Mouse (Mus musculus) heart, embryonic 11.5 days (tissue): ENCODE results near the gene Disc1. TPM values are rescaled to one million over a fixed set of nuclear protein-coding genes. Genes with fewer than 3 reads are reported as not detected.
A peak's percentile ranks its signal among the peaks of the same experiment; 100 is the strongest.

Experiments
- ATAC-seq: fragments of 200-750 bp; cut with Nextera tagmentation; replicated peaks from 2 replicates; pipeline ENCODE4 v1.8.0; 2017; ENCODE audit warnings: moderate library complexity; ENCODE audit not compliant: insufficient number of reproducible peaks, low FRiP score, low TSS enrichment
- H3K27ac ChIP-seq: fragments of 300-500 bp; sonication (generic); 2 replicates; pipeline ENCODE4 v1.5.1; 2014; ENCODE audit warnings: mild to moderate bottlenecking, low read depth, low read length
- H3K27me3 ChIP-seq: fragments of 300-500 bp; sonication (generic); 2 replicates; pipeline ENCODE4 v1.6.1; 2014; ENCODE audit warnings: mild to moderate bottlenecking, low read length, mixed read lengths; ENCODE audit not compliant: control insufficient read depth, insufficient read depth
- H3K36me3 ChIP-seq: fragments of 300-500 bp; sonication (generic); 2 replicates; pipeline ENCODE4 v1.6.1; 2014; ENCODE audit warnings: mild to moderate bottlenecking, low read length, moderate library complexity, mixed read lengths; ENCODE audit not compliant: control insufficient read depth, insufficient read depth
- H3K4me1 ChIP-seq: fragments of 300-500 bp; sonication (generic); 2 replicates; pipeline ENCODE4 v1.6.1; 2014; ENCODE audit warnings: low read length; ENCODE audit not compliant: control insufficient read depth, insufficient read depth
- H3K4me2 ChIP-seq: fragments of 300-500 bp; sonication (generic); 2 replicates; pipeline ENCODE4 v1.6.1; 2014; ENCODE audit warnings: mild to moderate bottlenecking, moderate library complexity
- H3K4me3 ChIP-seq: fragments of 300-500 bp; sonication (generic); 2 replicates; pipeline ENCODE4 v1.5.1; 2014; ENCODE audit warnings: low read depth, low read length
- H3K9ac ChIP-seq: fragments of 300-500 bp; sonication (generic); 2 replicates; pipeline ENCODE4 v1.6.1; 2014; ENCODE audit warnings: mild to moderate bottlenecking, low read depth, low read length, moderate library complexity
- H3K9me3 ChIP-seq: fragments of 300-500 bp; sonication (generic); replicated peaks from 2 replicates; pipeline ENCODE4 v1.6.1; 2016; ENCODE audit warnings: low read length; ENCODE audit not compliant: control insufficient read depth
- WGBS: fragments of 180-500 bp; shearing (Covaris S2); extraction: QIAGEN DNeasy Blood & Tissue Kit; methylation state at CpG from one replicate; pipeline ENCODE4 v1.1.7; 2014; ENCODE audit not compliant: insufficient replicate concordance; 5-methylcytosine and 5-hydroxymethylcytosine counted together
- polyA plus RNA-seq: library from polyadenylated mRNA; unstranded; fragments of >200 nt; fragmentation: Nextera tagmentation; extraction: Ambion mirVana; gene quantifications from 2 replicates; pipeline ENCODE4 v1.2.1, GENCODE M21; 2014

Disc1 gene
- polyA plus RNA-seq, 1 experiment from 2014 or later: 1.8 TPM

GRCm38 (mm10) chr8:125084523-125084922 lies 30.5 kb downstream of the Disc1 start:
- H3K4me2 ChIP-seq: no peak overlapping the region
- H3K27ac ChIP-seq: peak overlapping the region; percentile 68
- no peak overlapping the region for H3K4me3 ChIP-seq
- no peak overlapping the region for H3K9ac ChIP-seq
- ATAC-seq: no peak
- no peaks in the 10 kb centered on the region for H3K27me3 ChIP-seq
- no peaks in the 10 kb centered on the region for H3K9me3 ChIP-seq
- 0 out of 2 replicates have a peak, but pooled peaks cover 11% of the 10 kb centered on the region for H3K4me1 ChIP-seq
- WGBS: 73% methylated on average over 7 of the region's 7 CpGs
- no peaks in the 10 kb centered on the region for H3K36me3 ChIP-seq

GRCm38 (mm10) chr8:125090889-125091740 lies 37.1 kb downstream of the Disc1 start:
- H3K4me1 ChIP-seq: peaks cover 10% of the 10 kb centered on the region; the same call in 1 of the 2 replicates
- H3K9me3 ChIP-seq: no peaks in the 10 kb centered on the region
- ATAC-seq: no peak
- H3K9ac ChIP-seq: 0 out of 2 replicates have a peak overlapping the region, but pooled peaks have one; percentile 16
- WGBS: 62% methylated on average over 21 of the region's 21 CpGs
- no peak overlapping the region for H3K4me3 ChIP-seq
- no peaks in the 10 kb centered on the region for H3K27me3 ChIP-seq
- H3K27ac ChIP-seq: no peak overlapping the region
- no peaks in the 10 kb centered on the region for H3K36me3 ChIP-seq
- no peak overlapping the region for H3K4me2 ChIP-seq

DNA sequence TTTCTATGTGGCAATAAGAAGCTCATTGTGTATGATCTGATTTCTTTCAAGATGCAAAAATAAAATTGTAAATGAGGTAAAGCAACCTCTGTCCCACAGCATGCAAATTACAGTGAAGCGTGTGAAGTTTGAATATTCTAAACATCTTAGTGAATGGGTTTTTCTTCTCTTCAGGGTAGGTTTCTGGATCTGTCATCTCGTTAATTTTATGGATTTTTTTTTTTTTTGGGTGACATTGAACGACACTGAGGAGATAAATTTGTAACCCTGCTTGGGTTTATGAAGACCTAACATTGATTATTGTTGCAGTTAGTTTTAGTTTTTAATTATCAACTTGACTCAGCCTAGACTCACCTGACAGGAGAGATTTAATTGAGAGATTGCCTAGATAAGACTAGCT lies 43.1 kb downstream of the Disc1 start:
- Histone ChIP-seq H3K4me3 (no peak overlapping the region), H3K27me3 (no peaks in the 10 kb centered on the region), H3K36me3 (no peaks in the 10 kb centered on the region), H3K9ac (no peak overlapping the region), H3K27ac (no peak overlapping the region), H3K4me2 (no peak overlapping the region), H3K9me3 (no peaks in the 10 kb centered on the region), H3K4me1 (peaks cover 3% of the 10 kb centered on the region; the same call in 1 of the 2 replicates)
- whole genome bisulfite sequencing: 77% methylated on average over 3 of the region's 3 CpGs
- no peak for ATAC-seq

DNA sequence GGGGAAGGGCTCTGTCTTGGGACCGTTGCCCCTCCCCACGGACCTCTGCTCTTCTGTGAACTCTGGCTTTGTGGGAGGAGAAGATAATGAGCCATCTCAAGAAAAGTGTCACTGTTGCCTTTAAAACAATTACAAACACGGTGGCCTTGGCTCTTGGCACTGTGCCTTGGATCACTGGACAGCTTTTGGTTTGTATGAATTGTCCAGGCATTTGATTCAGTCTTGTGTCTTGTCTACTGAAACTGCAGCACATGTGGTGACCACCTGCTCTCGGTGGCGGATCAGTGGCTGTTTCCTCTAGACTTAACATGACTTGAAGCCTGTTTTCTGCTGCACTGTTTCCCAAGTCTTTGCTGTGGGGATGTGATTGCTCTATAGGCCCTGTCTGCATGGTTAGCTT lies 44.1 kb downstream of the Disc1 start:
- Histone ChIP-seq H3K4me2 (no peak overlapping the region), H3K4me1 (peaks cover 9% of the 10 kb centered on the region), H3K27ac (no peak overlapping the region), H3K9me3 (no peaks in the 10 kb centered on the region), H3K36me3 (no peaks in the 10 kb centered on the region), H3K9ac (no peak overlapping the region), H3K27me3 (no peaks in the 10 kb centered on the region), H3K4me3 (no peak overlapping the region)
- WGBS: 77% methylated on average over 5 of the region's 5 CpGs
- ATAC-seq: no peak

DNA sequence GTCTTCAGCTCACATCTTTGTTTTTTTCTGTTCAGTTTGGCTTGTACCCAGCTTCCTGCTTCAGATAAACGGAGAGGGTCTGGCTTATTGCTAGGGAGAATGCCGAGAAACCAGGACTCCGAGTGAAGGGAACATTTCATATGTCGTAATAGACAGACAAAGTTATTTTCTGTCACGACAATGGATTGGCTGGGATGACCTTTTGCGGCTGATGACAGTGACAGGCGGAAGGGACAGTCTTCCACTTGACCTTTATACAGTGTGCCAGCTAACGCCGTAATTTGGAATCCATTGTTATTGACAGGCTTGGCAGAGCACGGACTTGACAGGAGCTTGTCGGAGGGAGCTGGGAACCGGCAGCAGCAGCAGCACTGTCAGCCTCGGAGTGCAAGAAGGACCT lies 48.3 kb downstream of the Disc1 start:
- 52% methylated on average over 13 of the region's 13 CpGs for WGBS

GRCm38 (mm10) chr8:125113171-125113570 lies 59.2 kb downstream of the Disc1 start:
- Histone ChIP-seq H3K36me3 (no peaks in the 10 kb centered on the region), H3K27ac (no peak overlapping the region), H3K9ac (no peak overlapping the region), H3K4me3 (no peak overlapping the region), H3K4me2 (no peak overlapping the region), H3K9me3 (no peaks in the 10 kb centered on the region), H3K4me1 (0 out of 2 replicates have a peak, but pooled peaks cover 3% of the 10 kb centered on the region), H3K27me3 (no peaks in the 10 kb centered on the region)
- no peak for ATAC-seq
- 62% methylated on average over 9 of the region's 9 CpGs for WGBS

More for the DNA sequence above, 48.3 kb downstream of the Disc1 start:
- no peaks in the 10 kb centered on the region for H3K9me3 ChIP-seq
- H3K36me3 ChIP-seq: no peaks in the 10 kb centered on the region
- no peaks in the 10 kb centered on the region for H3K27me3 ChIP-seq
- H3K4me3 ChIP-seq: no peak overlapping the region
- ATAC-seq: no peak
- H3K4me2 ChIP-seq: peak overlapping the region; percentile 50
- H3K4me1 ChIP-seq: peaks cover 6% of the 10 kb centered on the region
- H3K9ac ChIP-seq: peak overlapping the region; percentile 46; the same call in 1 of the 2 replicates
- peak overlapping the region; percentile 15; the same call in 1 of the 2 replicates for H3K27ac ChIP-seq

- ATAC-seq: no peak
- WGBS: 80% methylated on average over 3 of the region's 3 CpGs
- Histone ChIP-seq H3K4me3 (no peak overlapping the region), H3K4me2 (no peak overlapping the region), H3K9me3 (no peaks in the 10 kb centered on the region), H3K4me1 (0 out of 2 replicates have a peak, but pooled peaks cover 3% of the 10 kb centered on the region), H3K27ac (no peak overlapping the region), H3K36me3 (no peaks in the 10 kb centered on the region), H3K27me3 (no peaks in the 10 kb centered on the region), H3K9ac (no peak overlapping the region)
Observed at GRCm38 (mm10) chr8:125113831-125114230, 59.8 kb downstream of the Disc1 start.

DNA sequence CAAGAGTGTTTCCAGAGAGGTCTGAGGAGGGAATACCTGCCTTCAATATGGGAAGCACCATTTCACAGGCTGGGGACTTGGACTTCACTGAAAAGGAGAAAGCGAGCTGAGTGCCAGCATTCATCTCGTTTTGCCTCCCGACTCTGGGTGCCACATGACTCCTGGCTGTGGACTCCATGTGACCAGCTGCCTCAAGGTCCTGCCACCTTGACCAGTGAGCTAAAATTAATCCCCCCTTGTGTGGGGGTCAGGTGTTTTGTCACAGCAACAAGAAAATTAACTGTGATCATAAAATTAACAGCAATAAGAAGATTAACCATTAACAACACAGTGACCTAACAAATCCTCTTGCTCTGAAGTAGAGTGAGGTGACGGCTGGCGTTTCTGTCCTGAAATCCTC lies 61.3 kb downstream of the Disc1 start:
- Histone ChIP-seq H3K4me2 (no peak overlapping the region), H3K4me1 (peaks cover 4% of the 10 kb centered on the region; the same call in 1 of the 2 replicates), H3K9me3 (no peaks in the 10 kb centered on the region), H3K27ac (no peak overlapping the region), H3K27me3 (no peaks in the 10 kb centered on the region), H3K4me3 (no peak overlapping the region), H3K9ac (no peak overlapping the region), H3K36me3 (no peaks in the 10 kb centered on the region)
- ATAC-seq: no peak
- WGBS: 83% methylated on average over 5 of the region's 5 CpGs
